12 mouse cellular contexts compared by ENCODE assay signal in genomic region chr8:108481167-108481815, GRCm38 (mm10).
A peak's percentile ranks its signal among the peaks of the same experiment; 100 is the strongest.
DNase-seq lines count a peak whose midpoint lies in the region; ATAC-seq and TF ChIP-seq lines count a peak whose summit lies in the region.
"Had no signal": no experiment of that assay in that cellular context is flagged by ENCODE, and none has a peak within 500 bp of the region (broad histone marks: within the 10 kb centered on the region; RNA-seq: fewer than 3 reads in every experiment).

No protein-coding gene starts in this region.

- no peak overlapping the region for H3K4me3 ChIP-seq in intestine, embryonic 15.5 days (replicated peaks)
- H3K4me3 ChIP-seq in intestine, postnatal 0 days (ENCODE audit: low read depth, low read length), result no peak overlapping the region
- H3K4me3 ChIP-seq in hindbrain, embryonic 14.5 days (replicated peaks; ENCODE audit: low read length), result no peak overlapping the region
- H3K4me3 ChIP-seq: erythroblast, embryonic 14.5 days; limb, embryonic 13.5 days had no signal

- H3K4me2 ChIP-seq in intestine, embryonic 15.5 days (replicated peaks), result no peak overlapping the region
- no peak overlapping the region for H3K4me2 ChIP-seq in intestine, postnatal 0 days (replicated peaks; ENCODE audit: low read depth)
- H3K4me2 ChIP-seq in hindbrain, embryonic 14.5 days (replicated peaks), result no peak overlapping the region
- H3K4me2 ChIP-seq: limb, embryonic 13.5 days had no signal

- WGBS in intestine, embryonic 15.5 days, result 33% methylated on average over 11 of the region's 11 CpGs
- 37% methylated on average over 11 of the region's 11 CpGs for WGBS in intestine, postnatal 0 days
- WGBS in hindbrain, embryonic 14.5 days, result 23% methylated on average over 11 of the region's 11 CpGs

- H3K36me3 ChIP-seq in intestine, embryonic 15.5 days, result no peaks in the 10 kb centered on the region
- no peaks in the 10 kb centered on the region for H3K36me3 ChIP-seq in intestine, postnatal 0 days (ENCODE audit: control insufficient read depth, insufficient read depth)
- no peaks in the 10 kb centered on the region for H3K36me3 ChIP-seq in hindbrain, embryonic 14.5 days (replicated peaks; ENCODE audit: control insufficient read depth, insufficient read depth)
- H3K36me3 ChIP-seq: limb, embryonic 13.5 days had no signal

- no peaks in the 10 kb centered on the region for H3K27me3 ChIP-seq in intestine, embryonic 15.5 days (replicated peaks)
- H3K27me3 ChIP-seq in intestine, postnatal 0 days (replicated peaks; ENCODE audit: control insufficient read depth, insufficient read depth, low read length), result no peaks in the 10 kb centered on the region
- no peaks in the 10 kb centered on the region for H3K27me3 ChIP-seq in hindbrain, embryonic 14.5 days (ENCODE audit: control insufficient read depth, insufficient read depth, low read length)
- H3K27me3 ChIP-seq: limb, embryonic 13.5 days had no signal

- H3K9ac ChIP-seq in intestine, embryonic 15.5 days, result no peak overlapping the region
- no peak overlapping the region for H3K9ac ChIP-seq in intestine, postnatal 0 days (ENCODE audit: low read depth, low read length)
- H3K9ac ChIP-seq in hindbrain, embryonic 14.5 days, result no peak overlapping the region
- H3K9ac ChIP-seq: limb, embryonic 13.5 days had no signal

- peak; percentile 28; the same call in 1 of the 2 replicates for ATAC-seq in intestine, embryonic 15.5 days
- ATAC-seq in intestine, postnatal 0 days, result no peak
- ATAC-seq in hindbrain, embryonic 14.5 days (ENCODE audit: low FRiP score), result peak; percentile 89
- ATAC-seq: CD4-positive, CD25-positive, alpha-beta regulatory T cell, adult 4 months had no signal

- no peak overlapping the region for H3K27ac ChIP-seq in intestine, embryonic 15.5 days
- H3K27ac ChIP-seq in intestine, postnatal 0 days (ENCODE audit: low read depth, low read length), result no peak overlapping the region
- H3K27ac ChIP-seq in hindbrain, embryonic 14.5 days, result peak overlapping the region; percentile 84
- H3K27ac ChIP-seq: limb, embryonic 13.5 days had no signal

- peak; percentile 74 for DNase-seq in embryo, embryonic 9.5 days (ENCODE audit: extremely low spot score)
- peak; percentile 56 for DNase-seq in hindbrain, embryonic 14.5 days (ENCODE audit: low spot score)
- DNase-seq in neural tube, embryonic 10.5 days (ENCODE audit: extremely low spot score, low spot score), result peak; percentile 78
- no peak for DNase-seq in left cerebral cortex, adult 11 months (ENCODE audit: low spot score)
- no peak for DNase-seq in spleen, adult 12 weeks (ENCODE audit: low spot score)
- DNase-seq in ovary, postnatal 14 days (ENCODE audit: low spot score), result no peak
- DNase-seq: heart, postnatal 36 days had no signal

- 0 out of 2 replicates have a peak, but pooled peaks cover 3% of the 10 kb centered on the region for H3K4me1 ChIP-seq in intestine, embryonic 15.5 days (replicated peaks)
- H3K4me1 ChIP-seq in intestine, postnatal 0 days (replicated peaks; ENCODE audit: control insufficient read depth, insufficient read depth, low read length), result no peaks in the 10 kb centered on the region
- peaks cover 5% of the 10 kb centered on the region; the same call in 1 of the 2 replicates for H3K4me1 ChIP-seq in hindbrain, embryonic 14.5 days (replicated peaks; ENCODE audit: control insufficient read depth, insufficient read depth, low read length)

- H3K9me3 ChIP-seq in intestine, embryonic 15.5 days, result no peaks in the 10 kb centered on the region
- H3K9me3 ChIP-seq in intestine, postnatal 0 days (ENCODE audit: control insufficient read depth), result no peaks in the 10 kb centered on the region
- no peaks in the 10 kb centered on the region for H3K9me3 ChIP-seq in hindbrain, embryonic 14.5 days (ENCODE audit: control insufficient read depth, low read length)
- H3K9me3 ChIP-seq: limb, embryonic 13.5 days had no signal

- no peak for TF ChIP-seq CTCF in intestine, postnatal 0 days (IDR thresholded peaks at IDR 0.05; ENCODE audit: low read depth)

Comparison
In these comparisons a context has a peak if more than half of its experiments do, and no peak if none do; other contexts are left out.
1. DNase-seq: peak in embryo, embryonic 9.5 days (single experiment), hindbrain, embryonic 14.5 days (single experiment) and neural tube, embryonic 10.5 days (single experiment); none in left cerebral cortex, adult 11 months (single experiment), spleen, adult 12 weeks (single experiment) and ovary, postnatal 14 days (single experiment).